Mouse (Mus musculus) myocyte (in vitro differentiated cells): ENCODE measurements around the gene Rpl29. TPM values are rescaled to one million over a fixed set of nuclear protein-coding genes. Genes with fewer than 3 reads are reported as not detected.

Source experiments
- H3K27me3 ChIP-seq: one replicate; pipeline ENCODE4 v1.6.1; 2011; ENCODE audit not compliant: control insufficient read depth, insufficient read depth, insufficient read length
- H3K36me3 ChIP-seq: one replicate; pipeline ENCODE4 v1.6.1; 2011; ENCODE audit not compliant: control insufficient read depth, insufficient read depth
- H3K4me2 ChIP-seq: one replicate; pipeline ENCODE4 v1.6.1; 2011; ENCODE audit warnings: low read depth, control low read depth
- H3K4me3 ChIP-seq: one replicate; pipeline ENCODE4 v1.5.1; 2011; ENCODE audit warnings: mild to moderate bottlenecking, control low read depth, moderate library complexity
- H3K79me2 ChIP-seq: one replicate; pipeline ENCODE4 v1.6.1; 2011; ENCODE audit not compliant: control insufficient read depth, insufficient read depth
- H3ac ChIP-seq: one replicate; pipeline ENCODE4 v1.6.1; 2011; ENCODE audit not compliant: control insufficient read depth, insufficient read length
- CEBPB ChIP-seq: IDR thresholded peaks from 2 replicates; pipeline ENCODE4 v1.6.1; 2011; ENCODE audit warnings: mild to moderate bottlenecking, moderate library complexity; ENCODE audit not compliant: poor library complexity, insufficient read depth, severe bottlenecking
- E2F4 ChIP-seq: IDR thresholded peaks from one replicate; pipeline ENCODE4 v1.6.1; 2011; ENCODE audit warnings: mild to moderate bottlenecking, control low read depth, moderate library complexity; ENCODE audit not compliant: insufficient read depth
- MAX ChIP-seq: IDR thresholded peaks from one replicate; pipeline ENCODE4 v1.6.1; 2011; ENCODE audit warnings: low read depth, mild to moderate bottlenecking, control low read depth
- MYOD1 ChIP-seq, 3 experiments: IDR thresholded peaks; one replicate each; pipeline ENCODE4 v1.6.1; 2011; ENCODE audit warnings: control low read depth in 2 of 3, low read depth in 2 of 3, mild to moderate bottlenecking in 2 of 3, moderate library complexity in 1 of 3; ENCODE audit not compliant: insufficient read length in 2 of 3, control insufficient read depth in 1 of 3
- MYOG ChIP-seq, 3 experiments: IDR thresholded peaks; one replicate each; pipeline ENCODE4 v1.6.1; 2011; ENCODE audit warnings: control low read depth in 2 of 3, low read depth in 2 of 3, mild to moderate bottlenecking in 2 of 3; ENCODE audit not compliant: insufficient read length in 2 of 3, control insufficient read depth in 1 of 3, insufficient read depth in 1 of 3
- POLR2A ChIP-seq: IDR thresholded peaks from one replicate; pipeline ENCODE4 v1.6.1; 2011; ENCODE audit warnings: low read depth, mild to moderate bottlenecking, control low read depth, moderate library complexity; ENCODE audit not compliant: insufficient read length
- POLR2AphosphoS2 ChIP-seq: IDR thresholded peaks from one replicate; pipeline ENCODE4 v1.6.1; 2011; ENCODE audit warnings: low read depth, control low read depth; ENCODE audit not compliant: insufficient read length
- REST ChIP-seq: IDR thresholded peaks from one replicate; pipeline ENCODE4 v1.6.1; 2011; ENCODE audit warnings: mild to moderate bottlenecking, control low read depth, moderate library complexity; ENCODE audit not compliant: insufficient read depth, insufficient read length
- SRF ChIP-seq: IDR thresholded peaks from one replicate; pipeline ENCODE4 v1.6.1; 2011; ENCODE audit warnings: low read depth; ENCODE audit not compliant: control insufficient read depth, insufficient read length
- TCF12 ChIP-seq: IDR thresholded peaks from one replicate; pipeline ENCODE4 v1.6.1; 2011; ENCODE audit warnings: mild to moderate bottlenecking, control low read depth; ENCODE audit not compliant: poor library complexity, insufficient read depth, severe bottlenecking
- TCF3 ChIP-seq: IDR thresholded peaks from one replicate; pipeline ENCODE4 v1.6.1; 2011; ENCODE audit warnings: low read depth, control low read depth; ENCODE audit not compliant: insufficient read length
- USF1 ChIP-seq: IDR thresholded peaks from one replicate; pipeline ENCODE4 v1.6.1; 2011; ENCODE audit warnings: low read depth, mild to moderate bottlenecking, control low read depth, moderate library complexity
- polyA plus RNA-seq: library from polyadenylated mRNA; unstranded; fragments of >200 nt; fragmentation: generic; extraction: Trizol; gene quantifications from one replicate; pipeline ENCODE4 v1.2.1, GENCODE M21; 2012; ENCODE audit warnings: missing spikeins

Gene Rpl29
- polyA plus RNA-seq, 1 experiment: 45.1 TPM

DNA sequence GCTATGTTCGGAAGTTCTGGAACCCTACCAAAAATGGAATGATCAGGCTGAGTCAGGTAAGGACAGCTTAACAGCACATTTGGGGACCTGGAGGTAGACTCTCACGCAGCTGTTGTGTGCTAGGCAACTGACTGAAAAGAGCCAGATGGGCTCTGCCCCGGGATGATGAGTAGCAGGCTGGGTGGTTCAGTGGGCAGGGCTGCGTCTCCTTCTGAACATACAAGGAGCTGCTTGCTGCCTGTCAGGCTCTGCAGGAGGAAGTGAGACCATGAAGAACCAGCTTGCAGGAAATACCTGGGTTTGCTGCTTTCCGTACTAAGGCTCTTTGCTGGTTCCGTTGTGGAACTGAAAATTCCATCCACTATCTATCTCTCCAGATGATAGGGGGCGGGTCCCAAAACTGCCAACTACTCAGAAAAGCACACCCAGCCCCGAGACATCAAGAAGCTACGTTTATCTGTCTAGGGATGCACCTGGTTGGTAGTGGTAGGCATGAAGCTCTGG, 18.1 kb upstream of the Rpl29 start:
- Histone ChIP-seq H3K27me3 (no peaks in the 10 kb centered on the region), H3K79me2 (no peaks in the 10 kb centered on the region), H3K4me3 (no peak overlapping the region), H3ac (no peak overlapping the region), H3K4me2 (no peak overlapping the region), H3K36me3 (no peaks in the 10 kb centered on the region)
- TF ChIP-seq MYOG (IDR thresholded peaks at IDR 0.05; ENCODE audit: control insufficient read depth in 1 of 3, insufficient read depth in 1 of 3, insufficient read length in 2 of 3, low read depth in 2 of 3) (peak in 1 of 3 experiments; percentile 52), SRF (no peak), MYOD1 (IDR thresholded peaks at IDR 0.05; ENCODE audit: control insufficient read depth in 1 of 3, insufficient read length in 2 of 3, low read depth in 2 of 3) (peak in 2 of 3 experiments; percentile 26 to 63)

DNA sequence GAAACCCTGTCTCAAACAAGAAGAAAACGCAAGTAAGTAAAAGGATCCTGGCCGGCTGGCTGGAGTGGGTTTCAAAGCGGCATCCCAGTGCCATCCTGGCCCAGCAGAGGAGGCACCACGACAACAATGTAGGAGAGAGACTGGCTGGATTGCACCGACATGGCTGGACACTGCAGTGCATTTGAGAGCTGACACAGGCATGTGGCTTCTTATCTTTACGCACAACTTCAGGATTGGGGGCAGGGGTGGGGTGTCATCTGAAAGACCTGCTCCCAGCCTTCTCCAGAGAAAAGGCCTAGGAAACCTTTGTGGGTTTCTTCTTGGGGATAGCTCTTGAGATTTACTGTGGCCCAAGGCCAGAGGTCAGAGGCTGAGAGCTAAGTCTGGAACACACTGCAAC, 17.5 kb upstream of the Rpl29 start:
- TF ChIP-seq MYOG (IDR thresholded peaks at IDR 0.05; ENCODE audit: control insufficient read depth in 1 of 3, insufficient read depth in 1 of 3, insufficient read length in 2 of 3, low read depth in 2 of 3) (no peak), TCF3 (no peak), USF1 (no peak), CEBPB (no peak), SRF (no peak), REST (no peak), POLR2AphosphoS2 (no peak), MYOD1 (IDR thresholded peaks at IDR 0.05; ENCODE audit: control insufficient read depth in 1 of 3, insufficient read length in 2 of 3, low read depth in 2 of 3) (no peak), MAX (no peak), TCF12 (no peak)
- Histone ChIP-seq H3K4me2 (no peak overlapping the region), H3K79me2 (no peaks in the 10 kb centered on the region), H3K4me3 (no peak overlapping the region), H3ac (no peak overlapping the region), H3K27me3 (no peaks in the 10 kb centered on the region), H3K36me3 (no peaks in the 10 kb centered on the region)

DNA sequence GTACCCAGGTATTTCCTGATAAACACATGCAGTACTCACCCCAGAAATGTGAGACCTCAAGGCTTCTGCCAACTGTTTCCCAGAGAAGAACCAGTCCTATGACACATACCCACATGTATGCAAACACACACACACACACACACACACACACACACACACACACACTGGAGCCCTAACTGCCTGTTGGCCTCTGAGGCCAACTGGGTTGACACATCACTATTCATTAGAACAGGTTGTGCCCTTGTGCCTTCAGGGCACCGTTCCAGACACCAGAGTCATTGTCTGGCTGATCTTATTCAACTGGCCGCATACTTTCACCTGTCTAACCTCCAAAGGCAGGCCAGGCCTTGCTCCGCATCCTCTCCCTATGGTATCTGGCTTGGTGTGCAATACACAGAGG, 17.0 kb upstream of the Rpl29 start:
- H3K36me3 ChIP-seq: no peaks in the 10 kb centered on the region
- no peaks in the 10 kb centered on the region for H3K79me2 ChIP-seq
- no peak overlapping the region for H3ac ChIP-seq
- TF ChIP-seq MYOG (IDR thresholded peaks at IDR 0.05; ENCODE audit: control insufficient read depth in 1 of 3, insufficient read depth in 1 of 3, insufficient read length in 2 of 3, low read depth in 2 of 3): peak in 1 of 3 experiments; percentile 56
- no peak for TF ChIP-seq POLR2AphosphoS2
- no peak for TF ChIP-seq E2F4
- no peak for TF ChIP-seq REST
- no peak for TF ChIP-seq POLR2A
- TF ChIP-seq MYOD1 (IDR thresholded peaks at IDR 0.05; ENCODE audit: control insufficient read depth in 1 of 3, insufficient read length in 2 of 3, low read depth in 2 of 3): peak in 1 of 3 experiments; percentile 43
- no peak for TF ChIP-seq USF1
- TF ChIP-seq CEBPB: no peak
- TF ChIP-seq TCF3: no peak
- no peak for TF ChIP-seq SRF
- TF ChIP-seq MAX: no peak
- TF ChIP-seq TCF12: no peak
- H3K27me3 ChIP-seq: no peaks in the 10 kb centered on the region
- H3K4me2 ChIP-seq: no peak overlapping the region
- no peak overlapping the region for H3K4me3 ChIP-seq

DNA sequence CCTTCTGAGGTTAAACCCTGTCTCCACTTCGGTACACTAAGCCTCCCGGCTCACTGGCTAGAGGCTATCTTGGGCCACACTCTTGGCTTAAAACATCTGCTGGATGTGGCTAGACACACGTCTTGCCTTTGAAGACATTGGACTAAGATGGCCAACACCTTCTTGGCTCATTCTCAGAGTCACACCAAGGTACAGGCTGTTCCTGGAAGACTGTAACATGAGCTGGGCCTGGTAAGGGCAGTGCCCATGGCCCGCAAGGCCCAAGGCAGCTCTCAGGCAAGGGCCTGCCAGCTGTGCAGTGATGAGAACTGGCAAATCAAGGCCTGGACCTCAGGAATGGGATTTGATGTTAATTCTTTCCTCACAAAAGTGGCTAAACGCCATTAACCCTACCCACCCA, 15.6 kb upstream of the Rpl29 start:
- Histone ChIP-seq H3K79me2 (no peaks in the 10 kb centered on the region), H3K36me3 (no peaks in the 10 kb centered on the region), H3K4me2 (no peak overlapping the region), H3ac (no peak overlapping the region), H3K4me3 (no peak overlapping the region), H3K27me3 (no peaks in the 10 kb centered on the region)
- no peak for TF ChIP-seq E2F4
- TF ChIP-seq MYOD1 (IDR thresholded peaks at IDR 0.05; ENCODE audit: control insufficient read depth in 1 of 3, insufficient read length in 2 of 3, low read depth in 2 of 3): peak in 1 of 3 experiments; percentile 60
- TF ChIP-seq MYOG (IDR thresholded peaks at IDR 0.05; ENCODE audit: control insufficient read depth in 1 of 3, insufficient read depth in 1 of 3, insufficient read length in 2 of 3, low read depth in 2 of 3): peak in 1 of 3 experiments; percentile 46

DNA sequence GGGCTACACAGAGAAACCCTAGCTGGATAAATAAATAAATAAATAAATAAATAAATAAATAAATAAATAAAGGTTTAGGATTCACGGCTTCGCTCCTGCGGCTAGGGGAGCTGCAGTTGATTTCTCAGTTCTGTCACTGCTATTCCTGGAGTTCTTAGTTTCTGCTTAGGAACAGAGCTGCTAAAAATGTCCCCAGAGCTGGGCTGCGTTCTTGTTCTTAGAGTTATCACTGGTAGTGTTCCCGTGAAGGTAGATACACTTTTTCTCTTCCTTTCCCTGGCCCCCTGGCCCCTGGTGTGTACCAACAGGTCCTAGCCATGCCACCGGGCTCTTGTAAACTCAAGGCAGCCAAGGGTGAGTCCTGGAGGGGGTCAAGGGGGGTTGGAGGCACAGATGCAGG, 12.4 kb upstream of the Rpl29 start:
- no peak for TF ChIP-seq CEBPB
- no peak for TF ChIP-seq TCF12
- TF ChIP-seq REST: no peak
- TF ChIP-seq MAX: no peak
- no peak for TF ChIP-seq E2F4
- TF ChIP-seq MYOG (IDR thresholded peaks at IDR 0.05; ENCODE audit: control insufficient read depth in 1 of 3, insufficient read depth in 1 of 3, insufficient read length in 2 of 3, low read depth in 2 of 3): no peak
- no peak for TF ChIP-seq MYOD1 (IDR thresholded peaks at IDR 0.05; ENCODE audit: control insufficient read depth in 1 of 3, insufficient read length in 2 of 3, low read depth in 2 of 3)
- TF ChIP-seq POLR2AphosphoS2: no peak
- no peak for TF ChIP-seq SRF
- no peak for TF ChIP-seq POLR2A
- no peak for TF ChIP-seq USF1
- no peak for TF ChIP-seq TCF3
- no peak overlapping the region for H3K4me3 ChIP-seq
- no peaks in the 10 kb centered on the region for H3K36me3 ChIP-seq
- no peak overlapping the region for H3ac ChIP-seq
- H3K79me2 ChIP-seq: no peaks in the 10 kb centered on the region
- no peaks in the 10 kb centered on the region for H3K27me3 ChIP-seq
- no peak overlapping the region for H3K4me2 ChIP-seq
